ENCODE assay signal across 29 mouse cellular contexts in the genomic region with DNA sequence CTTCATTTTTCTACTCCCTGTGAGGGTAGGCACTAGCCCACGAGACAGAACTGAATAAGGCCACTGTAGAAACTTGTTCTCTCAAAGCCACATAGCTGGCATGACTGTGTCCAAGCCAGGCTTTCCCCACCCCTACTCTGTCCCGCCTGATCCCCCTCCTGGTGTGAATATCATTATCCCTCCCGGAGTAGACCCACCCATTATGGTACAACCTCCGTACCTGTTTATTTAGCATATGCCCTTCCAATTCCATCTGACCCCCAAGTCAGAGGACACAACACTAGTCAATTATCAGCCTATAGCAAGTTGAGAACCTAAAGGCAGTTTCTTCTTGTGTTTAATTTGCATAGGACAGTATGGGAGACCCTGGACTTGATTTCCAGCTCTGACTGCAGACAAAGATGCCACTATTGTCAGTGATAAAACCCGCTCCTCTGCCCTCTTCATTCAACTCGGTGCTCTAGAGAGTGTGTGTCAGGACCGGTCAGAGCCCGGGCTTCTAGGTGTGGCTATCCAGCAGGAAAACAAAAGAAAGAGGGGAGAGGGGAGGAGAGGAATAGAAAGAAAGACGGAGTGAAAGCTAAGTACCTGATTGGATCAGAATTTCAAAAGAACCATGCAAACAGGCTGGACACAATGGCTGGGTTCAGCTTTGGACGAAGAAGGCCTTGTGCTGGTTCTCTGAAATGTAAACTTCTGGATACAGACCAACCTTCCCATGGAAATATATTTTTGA.
DNase-seq lines count a peak whose midpoint lies in the region; ATAC-seq and TF ChIP-seq lines count a peak whose summit lies in the region.
"Had no signal": no experiment of that assay in that cellular context is flagged by ENCODE, and none has a peak within 500 bp of the region (broad histone marks: within the 10 kb centered on the region; RNA-seq: fewer than 3 reads in every experiment).

No protein-coding gene starts in this region.

- 0 out of 2 replicates have a peak overlapping the region, but pooled peaks have one; percentile 9 for H3K9ac ChIP-seq in heart, embryonic 13.5 days
- 0 out of 2 replicates have a peak overlapping the region, but pooled peaks have one; percentile 35 for H3K9ac ChIP-seq in ES-Bruce4 (ENCODE audit: low read depth, poor library complexity, severe bottlenecking)
- H3K9ac ChIP-seq in limb, embryonic 12.5 days (replicated peaks) = no peak overlapping the region
- H3K9ac ChIP-seq: embryonic facial prominence, embryonic 12.5 days; embryonic facial prominence, embryonic 15.5 days; forebrain, embryonic 12.5 days; heart, embryonic 15.5 days; hindbrain, embryonic 14.5 days had no signal

- no peak overlapping the region for H3K4me2 ChIP-seq in heart, embryonic 13.5 days
- no peak overlapping the region for H3K4me2 ChIP-seq in limb, embryonic 12.5 days
- H3K4me2 ChIP-seq: embryonic facial prominence, embryonic 12.5 days; embryonic facial prominence, embryonic 15.5 days; forebrain, embryonic 12.5 days; heart, embryonic 11.5 days; heart, embryonic 15.5 days; hindbrain, embryonic 14.5 days had no signal

- H3K27me3 ChIP-seq in heart, embryonic 13.5 days (replicated peaks) = peaks cover 19% of the 10 kb centered on the region; the same call in 1 of the 2 replicates
- H3K27me3 ChIP-seq in ES-Bruce4 (ENCODE audit: control insufficient read depth, insufficient read depth, low read length, poor library complexity, severe bottlenecking) = no peaks in the 10 kb centered on the region
- no peaks in the 10 kb centered on the region for H3K27me3 ChIP-seq in limb, embryonic 12.5 days
- H3K27me3 ChIP-seq: CH12.LX; embryonic facial prominence, embryonic 12.5 days; embryonic facial prominence, embryonic 15.5 days had no signal

- WGBS in heart, embryonic 13.5 days = 51% methylated on average over 10 of the region's 10 CpGs
- WGBS in limb, embryonic 12.5 days = 43% methylated on average over 10 of the region's 10 CpGs

- no peak for DNase-seq in heart, adult 9 months (ENCODE audit: low spot score in 2 of 2)
- peak; percentile 98 for DNase-seq in R1 (ENCODE audit: low read depth, low spot score)
- DNase-seq in spleen, postnatal 10 days (ENCODE audit: low spot score in 2 of 2) = no peak
- DNase-seq in adrenal gland, adult 2 months = no peak
- DNase-seq: adrenal gland, postnatal 14 days; B cell, adult 2 months; cerebellum, adult 11-12 months; cerebellum, adult 8-10 months; cerebellum, postnatal 14 days; gastrocnemius, postnatal 10 days; gastrocnemius, postnatal 36 days; heart, adult 2 months; heart, postnatal 10 days; heart, postnatal 36 days; kidney, adult 18-20 months had no signal

- TF ChIP-seq EP300 in ES-Bruce4 (IDR thresholded peaks at IDR 0.05; ENCODE audit: insufficient read depth, low read depth, low read length) = peak; percentile 64

- peaks cover 28% of the 10 kb centered on the region for H3K4me1 ChIP-seq in heart, embryonic 13.5 days
- peaks cover 23% of the 10 kb centered on the region for H3K4me1 ChIP-seq in ES-Bruce4 (ENCODE audit: control insufficient read depth, insufficient read depth, low read length)
- H3K4me1 ChIP-seq in limb, embryonic 12.5 days (replicated peaks) = peaks cover 7% of the 10 kb centered on the region; the same call in 1 of the 2 replicates

- ATAC-seq in heart, embryonic 13.5 days (ENCODE audit: extremely low read depth, insufficient number of reproducible peaks, low FRiP score, low TSS enrichment) = no peak
- ATAC-seq in limb, embryonic 12.5 days (ENCODE audit: insufficient number of reproducible peaks, insufficient read depth, low FRiP score, low TSS enrichment, low read depth) = no peak
- ATAC-seq: forebrain, embryonic 16.5 days; hindbrain, postnatal 0 days; inflammation-experienced regulatory T-cells, adult 6 months; intestine, embryonic 16.5 days had no signal

- no peak overlapping the region for H3K4me3 ChIP-seq in heart, embryonic 13.5 days
- H3K4me3 ChIP-seq in ES-Bruce4 (ENCODE audit: low read depth, low read length) = no peak overlapping the region
- H3K4me3 ChIP-seq in limb, embryonic 12.5 days (replicated peaks) = no peak overlapping the region
- H3K4me3 ChIP-seq: embryonic facial prominence, embryonic 12.5 days; embryonic facial prominence, embryonic 15.5 days; forebrain, embryonic 12.5 days; heart, adult 2 months; heart, embryonic 15.5 days had no signal

- no peaks in the 10 kb centered on the region for H3K36me3 ChIP-seq in heart, embryonic 13.5 days
- H3K36me3 ChIP-seq in ES-Bruce4 (ENCODE audit: control insufficient read depth, insufficient read depth, low read length, poor library complexity, severe bottlenecking) = no peaks in the 10 kb centered on the region
- no peaks in the 10 kb centered on the region for H3K36me3 ChIP-seq in limb, embryonic 12.5 days
- H3K36me3 ChIP-seq: embryonic facial prominence, embryonic 12.5 days; embryonic facial prominence, embryonic 15.5 days; forebrain, embryonic 12.5 days; heart, embryonic 15.5 days had no signal

- no peak for TF ChIP-seq CTCF in ES-Bruce4 (IDR thresholded peaks at IDR 0.05; ENCODE audit: low read depth, low read length)

- no peak for TF ChIP-seq POLR2A in ES-Bruce4 (IDR thresholded peaks at IDR 0.05; ENCODE audit: insufficient read depth, low read length)

- H3K9me3 ChIP-seq in heart, embryonic 13.5 days = no peaks in the 10 kb centered on the region
- peaks cover 10% of the 10 kb centered on the region; the same call in 1 of the 2 replicates for H3K9me3 ChIP-seq in ES-Bruce4 (replicated peaks; ENCODE audit: control insufficient read depth, insufficient read depth, low read length, poor library complexity, severe bottlenecking)
- no peaks in the 10 kb centered on the region for H3K9me3 ChIP-seq in limb, embryonic 12.5 days
- H3K9me3 ChIP-seq: embryonic facial prominence, embryonic 12.5 days; embryonic facial prominence, embryonic 15.5 days; forebrain, embryonic 12.5 days; heart, embryonic 15.5 days had no signal

- no peak overlapping the region for H3K27ac ChIP-seq in heart, embryonic 13.5 days (replicated peaks)
- H3K27ac ChIP-seq in ES-Bruce4 (ENCODE audit: insufficient read depth, low read length) = peak overlapping the region; percentile 97
- 0 out of 2 replicates have a peak overlapping the region, but pooled peaks have one; percentile 9 for H3K27ac ChIP-seq in limb, embryonic 12.5 days
- H3K27ac ChIP-seq: embryonic facial prominence, embryonic 12.5 days; embryonic facial prominence, embryonic 15.5 days; forebrain, embryonic 12.5 days; heart, adult 2 months; heart, embryonic 15.5 days; hindbrain, embryonic 14.5 days; hindbrain, postnatal 0 days had no signal
